Mouse (Mus musculus): Measurements from ENCODE around the gene Spryd4.
A peak's percentile ranks its signal among the peaks of the same experiment; 100 is the strongest.
"Not testable (repeated sequence)": the region's sequence is repeated elsewhere in the genome, so short reads cannot be mapped to it uniquely, and the experiment has no call there.

Spryd4 gene

DNA sequence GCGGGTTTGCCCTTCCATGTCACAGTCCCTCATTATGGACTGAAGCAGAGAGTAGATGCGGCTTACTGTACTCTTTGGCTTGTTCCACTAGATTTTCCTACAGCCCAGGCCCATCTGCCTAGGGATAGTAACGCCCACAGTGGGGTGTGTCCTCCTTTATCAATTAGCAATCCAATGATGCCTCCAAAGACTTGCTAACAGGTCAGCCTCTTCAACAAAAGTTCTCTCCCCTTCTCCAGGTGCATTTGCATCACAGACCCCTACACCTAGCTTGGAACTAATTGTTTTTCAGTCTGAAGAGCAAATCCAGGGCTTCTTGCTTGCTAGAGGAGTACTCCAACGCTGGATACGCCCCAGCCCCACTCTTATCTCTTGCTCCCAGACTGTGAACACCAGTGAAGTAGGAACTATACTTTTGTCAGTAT is 24.4 kb downstream of the Spryd4 start:
- DNase-seq (ENCODE audit: low read depth): no peak

- peak; percentile 71 for DNase-seq (ENCODE audit: low read depth)
Observed at GRCm38 (mm10) chr10:128185959-128186358, 25.6 kb downstream of the Spryd4 start.

GRCm38 (mm10) chr10:128185277-128185940 is 26.2 kb downstream of the Spryd4 start:
- no peak for DNase-seq (ENCODE audit: low read depth)

- peak; percentile 45 for DNase-seq (ENCODE audit: low read depth)
Observed at GRCm38 (mm10) chr10:128184296-128184695, 27.3 kb downstream of the Spryd4 start.

GRCm38 (mm10) chr10:128179989-128180388 is 31.6 kb downstream of the Spryd4 start, which contains the start of gene Rbms2:
TSS of gene Rbms2 (minus strand) at chr10:128180297.
- DNase-seq (ENCODE audit: low read depth): no peak

GRCm38 (mm10) chr10:128177316-128177715 is 34.3 kb downstream of the Spryd4 start:
- DNase-seq (ENCODE audit: low read depth): no peak

- DNase-seq (ENCODE audit: low read depth): peak; percentile 80
Observed at GRCm38 (mm10) chr10:128175996-128176755, 35.4 kb downstream of the Spryd4 start.

DNA sequence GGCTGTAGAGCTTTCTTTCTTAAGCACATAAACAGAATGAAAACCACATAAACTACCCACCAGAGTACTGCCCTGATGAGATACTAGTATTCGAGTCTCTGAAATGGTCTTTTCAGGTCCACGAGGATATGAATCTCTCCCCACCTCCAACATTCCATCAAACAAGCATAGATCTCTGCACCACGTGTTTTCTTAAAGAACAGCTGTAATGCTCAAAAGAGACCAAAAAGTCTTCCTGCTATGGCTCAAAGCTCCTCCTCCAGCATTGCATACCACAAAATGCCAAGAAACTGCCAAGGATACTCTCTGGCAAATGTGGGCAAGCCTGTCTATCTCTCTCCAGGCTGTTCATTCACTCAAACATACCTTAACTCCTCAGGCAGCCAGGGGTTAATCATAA is 36.3 kb downstream of the Spryd4 start:
- no peak for DNase-seq (ENCODE audit: low read depth)

GRCm38 (mm10) chr10:128171348-128171747 is 40.3 kb downstream of the Spryd4 start:
- not testable (repeated sequence) for DNase-seq (ENCODE audit: low read depth)

DNA sequence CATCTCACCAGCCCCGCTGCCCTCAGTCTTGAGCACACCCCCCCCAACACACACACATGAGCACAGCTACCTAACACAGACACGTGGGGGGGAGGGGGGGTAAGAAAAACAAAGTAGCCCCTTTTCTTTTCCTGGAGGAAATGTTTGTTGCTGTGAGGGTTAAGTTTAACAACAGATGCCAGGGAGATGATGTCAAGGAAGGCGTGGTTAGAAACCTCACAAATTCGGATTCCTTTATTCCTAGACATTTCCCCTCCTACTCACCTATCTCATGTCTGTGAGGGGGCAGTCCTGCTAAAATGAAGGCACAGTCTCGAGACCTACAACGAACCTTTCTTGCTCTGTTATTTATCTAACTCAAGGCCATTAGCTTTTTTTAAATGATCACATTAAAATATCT is 44.5 kb downstream of the Spryd4 start:
- no peak for DNase-seq (ENCODE audit: low read depth)

- DNase-seq (ENCODE audit: low read depth): not testable (repeated sequence)
Observed at GRCm38 (mm10) chr10:128165726-128166125, 45.9 kb downstream of the Spryd4 start.

Data from fibroblast of lung, adult 2 months (primary cell).